Mouse (Mus musculus) heart, adult 2 months (tissue): Measurements from ENCODE around the gene Cep41.

Experiments
- CTCF ChIP-seq: fragments of 200-600 bp; IDR thresholded peaks from 2 replicates; pipeline ENCODE4 v1.8.1; 2022; ENCODE audit warnings: antibody characterized with exemption, mild to moderate bottlenecking, moderate library complexity
- EP300 ChIP-seq: fragments of 200-500 bp; IDR thresholded peaks from 2 replicates; pipeline ENCODE4 v1.6.1; 2011; ENCODE audit warnings: low read depth, low read length, control low read depth; ENCODE audit not compliant: insufficient read depth
- POLR2A ChIP-seq: fragments of 200-500 bp; IDR thresholded peaks from 2 replicates; pipeline ENCODE4 v1.6.1; 2011; ENCODE audit warnings: mild to moderate bottlenecking, low read depth, low read length, control low read depth; ENCODE audit not compliant: insufficient read depth

DNA sequence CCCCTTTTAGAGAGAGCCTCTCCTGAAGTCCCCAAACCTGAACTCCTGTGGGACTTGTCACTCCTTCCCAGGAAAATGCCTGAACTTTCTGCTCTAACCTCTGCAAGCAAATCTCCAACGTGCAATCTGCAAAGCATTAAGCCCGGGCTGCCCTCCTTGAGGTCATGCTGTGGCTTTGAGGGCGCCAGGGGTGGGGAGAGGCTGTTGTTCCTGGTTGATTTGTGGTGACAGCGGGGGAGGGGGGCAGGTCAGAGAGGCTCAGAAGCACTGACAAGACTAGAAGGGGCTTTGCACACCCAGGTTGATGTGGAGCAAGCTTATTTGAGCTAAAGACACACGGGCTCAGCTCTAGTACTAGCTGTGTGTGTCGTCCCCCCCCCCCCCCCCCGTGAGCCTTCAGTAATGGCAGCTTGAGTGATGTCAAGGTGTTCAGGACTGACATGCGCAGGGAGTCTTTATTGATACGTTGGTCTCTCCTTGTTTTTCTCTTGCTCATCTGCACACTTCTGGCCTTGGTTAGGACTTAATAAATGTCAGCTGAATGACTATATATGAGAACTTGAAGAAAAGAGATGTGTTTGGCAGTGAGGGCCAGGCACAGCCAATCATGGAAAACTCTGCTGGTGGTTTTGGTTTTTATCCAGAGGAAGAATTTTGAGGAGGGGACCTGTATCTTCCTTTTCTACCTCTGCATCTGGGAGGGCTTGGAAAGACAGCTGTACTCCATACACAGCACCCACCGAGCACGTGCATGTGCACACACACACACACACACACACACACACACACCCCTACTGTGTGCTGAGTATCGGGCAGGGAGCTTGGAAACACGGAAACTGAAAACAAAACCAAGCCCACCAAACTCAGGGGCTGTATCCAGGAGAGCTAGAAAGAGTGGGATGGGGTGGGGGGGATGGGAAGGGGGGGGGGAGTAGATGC, 76.3 kb downstream of the Cep41 start:
- no peak for TF ChIP-seq POLR2A
- no peak for TF ChIP-seq CTCF
- TF ChIP-seq EP300: no peak
